Comparison of ENCODE assay signal across 24 mouse cellular contexts in the genomic region with DNA sequence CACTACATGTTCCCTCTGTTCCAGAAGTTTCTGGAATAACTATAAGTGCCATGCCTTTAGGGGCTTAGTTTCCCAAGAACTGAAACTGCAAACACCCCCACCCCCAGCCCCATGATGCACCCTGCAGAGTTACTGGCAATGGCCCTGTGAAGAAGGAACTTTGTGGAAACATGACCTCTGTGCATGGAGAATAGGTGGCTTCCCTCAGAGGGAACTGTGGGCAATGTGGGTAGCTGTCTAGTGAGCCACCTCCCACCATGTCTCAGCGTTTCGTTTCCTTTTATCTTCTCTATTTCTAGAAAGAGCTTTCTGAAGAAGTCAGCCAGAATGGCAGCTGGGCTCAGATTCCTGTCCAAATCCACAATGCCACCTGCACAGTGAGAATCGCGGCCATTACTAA. TPM values are rescaled to one million over a fixed set of nuclear protein-coding genes. Genes with fewer than 3 reads are reported as not detected.
DNase-seq lines count a peak whose midpoint lies in the region; ATAC-seq and TF ChIP-seq lines count a peak whose summit lies in the region.
"Had no signal": no experiment of that assay in that cellular context is flagged by ENCODE, and none has a peak within 500 bp of the region (broad histone marks: within the 10 kb centered on the region; RNA-seq: fewer than 3 reads in every experiment).

No protein-coding gene starts in this region.

- H3K36me3 ChIP-seq in C2C12 (ENCODE audit: control insufficient read depth, insufficient read depth) = peaks cover 10% of the 10 kb centered on the region
- H3K36me3 ChIP-seq in kidney, embryonic 14.5 days (ENCODE audit: control insufficient read depth, insufficient read depth, low read length) = peaks cover 3% of the 10 kb centered on the region; the same call in 1 of the 2 replicates
- H3K36me3 ChIP-seq: G1E; liver, embryonic 13.5 days had no signal

- no peaks in the 10 kb centered on the region for H3K27me3 ChIP-seq in C2C12 (ENCODE audit: control insufficient read depth, insufficient read depth, insufficient read length)
- H3K27me3 ChIP-seq in kidney, embryonic 14.5 days (ENCODE audit: control insufficient read depth, insufficient read depth, low read length) = no peaks in the 10 kb centered on the region
- H3K27me3 ChIP-seq: embryonic facial prominence, embryonic 12.5 days; limb, embryonic 13.5 days; liver, embryonic 13.5 days had no signal

- no peak overlapping the region for H3K4me2 ChIP-seq in kidney, embryonic 14.5 days (replicated peaks; ENCODE audit: low read depth, low read length)
- H3K4me2 ChIP-seq: embryonic facial prominence, embryonic 12.5 days; heart, embryonic 11.5 days; limb, embryonic 13.5 days; liver, embryonic 13.5 days; midbrain, embryonic 11.5 days had no signal

- no peak overlapping the region for H3K9ac ChIP-seq in kidney, embryonic 14.5 days (ENCODE audit: low read depth, low read length)
- H3K9ac ChIP-seq: embryonic facial prominence, embryonic 12.5 days; limb, embryonic 13.5 days; liver, embryonic 13.5 days had no signal

- no peak for TF ChIP-seq CTCF in C2C12 (IDR thresholded peaks at IDR 0.05; ENCODE audit: control insufficient read depth, insufficient read depth, insufficient read length)

- H3K27ac ChIP-seq in kidney, embryonic 14.5 days (ENCODE audit: low read depth, low read length) = no peak overlapping the region
- H3K27ac ChIP-seq: embryonic facial prominence, embryonic 12.5 days; hindbrain, embryonic 10.5 days; limb, embryonic 13.5 days; liver, embryonic 13.5 days; macrophage had no signal

- WGBS in kidney, embryonic 14.5 days = 87% methylated on average over 4 of the region's 4 CpGs

- no peaks in the 10 kb centered on the region for H3K4me1 ChIP-seq in kidney, embryonic 14.5 days (ENCODE audit: control insufficient read depth, insufficient read depth, low read length)
- H3K4me1 ChIP-seq: embryonic facial prominence, embryonic 12.5 days; limb, embryonic 13.5 days; liver, embryonic 13.5 days had no signal

- no peak overlapping the region for H3ac ChIP-seq in C2C12 (ENCODE audit: control insufficient read depth, insufficient read length, low read depth)

- DNase-seq in layer of hippocampus, adult 11-12 months (ENCODE audit: low spot score) = peak; percentile 40
- DNase-seq in layer of hippocampus, postnatal 10 days (ENCODE audit: low spot score in 2 of 2) = no peak
- peak; percentile 11 to 44 for DNase-seq in left cerebral cortex, postnatal 25 days (ENCODE audit: low spot score in 2 of 2)
- no peak for DNase-seq in left cerebral cortex, postnatal 10 days (ENCODE audit: extremely low spot score in 1 of 2, low spot score in 2 of 2)
- DNase-seq in liver = no peak
- DNase-seq: adrenal gland, adult 2 months; cerebellum, adult 18-20 months; kidney, adult 9 months; liver, embryonic 13.5 days; lung, adult 2 months; right cerebral cortex, postnatal 14 days; thymus, postnatal 36 days had no signal

- no peaks in the 10 kb centered on the region for H3K79me3 ChIP-seq in C2C12 (ENCODE audit: low read depth)

- H3K4me3 ChIP-seq in C2C12 (ENCODE audit: insufficient read depth, poor library complexity, severe bottlenecking) = no peak overlapping the region
- no peak overlapping the region for H3K4me3 ChIP-seq in kidney, embryonic 14.5 days (ENCODE audit: low read length)
- H3K4me3 ChIP-seq: embryonic facial prominence, embryonic 12.5 days; hindbrain, embryonic 10.5 days; limb, embryonic 13.5 days; liver, embryonic 13.5 days had no signal

- no peaks in the 10 kb centered on the region for H3K79me2 ChIP-seq in C2C12 (ENCODE audit: control insufficient read depth, insufficient read depth)

- intact Hi-C loops in left cerebral cortex, postnatal 25 days (cut with DNase I) = no loop called here
- intact Hi-C loops in left cerebral cortex, postnatal 10 days (cut with DNase I) = no loop called here

- H3K9me3 ChIP-seq in kidney, embryonic 14.5 days (ENCODE audit: control insufficient read depth, low read length) = no peaks in the 10 kb centered on the region
- H3K9me3 ChIP-seq: embryonic facial prominence, embryonic 12.5 days; G1E; hindbrain, embryonic 10.5 days; limb, embryonic 13.5 days; liver, embryonic 13.5 days had no signal

- ATAC-seq in megakaryocyte, adult 5-6 weeks (ENCODE audit: poor library complexity, severe bottlenecking) = peak; percentile 86
- no peak for ATAC-seq in kidney, embryonic 14.5 days (ENCODE audit: low FRiP score, low TSS enrichment)
- ATAC-seq: hindbrain, embryonic 16.5 days; intestine, embryonic 16.5 days had no signal

TF ChIP-seq in C2C12, 6 proteins besides CTCF, POLR2A, EP300 and RAD21:
- TF ChIP-seq MYOD1 (IDR thresholded peaks at IDR 0.05; ENCODE audit: control insufficient read depth, insufficient read length, low read depth) (peak; percentile 38), CEBPB (IDR thresholded peaks at IDR 0.05; ENCODE audit: low read depth) (no peak)

RNA-seq across cellular contexts. Expression of gene Tmem87b, which starts 46.9 kb away (rescaled TPM):
- total RNA-seq in layer of hippocampus, postnatal 10 days (2021) = 10 to 100 TPM; 36.4 to 40.4 TPM
- total RNA-seq in left cerebral cortex, postnatal 25 days (2021) = 10 to 100 TPM; 34.9 to 35.7 TPM
- 10 to 100 TPM; 31.8 to 34.3 TPM for total RNA-seq in left cerebral cortex, postnatal 10 days (2021)
- 4.5 TPM for polyA plus RNA-seq in C2C12 (2012; fragmentation: generic; extraction: Trizol)
- 6.0 and 7.5 TPM in 2 replicates for total RNA-seq in megakaryocyte, adult 5-6 weeks (2015)
- 12.9 and 14.0 TPM in 2 replicates for total RNA-seq in megakaryocyte, adult 5-6 weeks (2017)
- 14.8 and 31.8 TPM in 2 replicates for polyA plus RNA-seq in kidney, embryonic 14.5 days (2014; fragmentation: Nextera tagmentation; extraction: Ambion mirVana)

Comparison
In these comparisons a context has a peak if more than half of its experiments do, and no peak if none do; other contexts are left out.
1. DNase-seq: peak in layer of hippocampus, adult 11-12 months (single experiment) and left cerebral cortex, postnatal 25 days (2 of 2); none in layer of hippocampus, postnatal 10 days (0 of 2), left cerebral cortex, postnatal 10 days (0 of 2) and liver (single experiment).